ENCODE assay signal across 8 mouse cellular contexts in the genomic region with DNA sequence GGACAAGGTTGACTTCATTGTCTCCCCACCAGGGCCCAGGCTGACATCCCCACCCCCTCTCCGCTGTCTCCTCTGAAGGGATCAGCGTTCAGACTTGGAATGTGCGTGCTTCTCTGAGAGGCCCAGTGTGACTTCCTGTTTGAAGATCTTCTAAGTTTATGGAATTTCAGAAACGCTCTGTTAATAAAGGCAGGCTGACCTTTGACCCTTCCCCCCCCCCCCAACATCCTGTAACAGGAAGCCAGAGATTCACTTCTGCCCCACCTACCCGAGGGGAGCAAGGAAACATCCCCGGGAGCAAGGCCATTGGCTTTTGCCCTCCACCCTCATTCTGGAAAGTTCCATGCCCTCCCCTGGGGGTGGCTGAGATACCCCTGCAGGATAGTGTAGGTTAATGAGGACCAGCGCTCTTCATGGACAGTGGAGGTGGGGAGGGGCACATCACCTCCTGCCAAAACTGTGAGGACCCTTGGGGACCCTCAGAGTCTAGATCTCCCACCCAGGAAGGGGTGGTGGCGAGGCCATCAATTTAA. TPM values are rescaled to one million over a fixed set of nuclear protein-coding genes. Genes with fewer than 3 reads are reported as not detected.
DNase-seq lines count a peak whose midpoint lies in the region; ATAC-seq and TF ChIP-seq lines count a peak whose summit lies in the region.

No protein-coding gene starts in this region.

- peak overlapping the region; percentile 14; the same call in 1 of the 2 replicates for H3K4me2 ChIP-seq in lung, embryonic 14.5 days
- H3K4me2 ChIP-seq in heart, postnatal 0 days (ENCODE audit: low read depth, low read length) = 0 out of 2 replicates have a peak overlapping the region, but pooled peaks have one; percentile 23
- peak overlapping the region; percentile 32 for H3K4me2 ChIP-seq in neural tube, embryonic 15.5 days

- DNase-seq in lung, embryonic 14.5 days = peak; percentile 76
- DNase-seq in lung, postnatal 25 days (ENCODE audit: low spot score) = no peak
- DNase-seq in heart, postnatal 0 days (ENCODE audit: low spot score) = peak; percentile 30
- peak; percentile 60 to 73 for DNase-seq in kidney, postnatal 4 days
- no peak for DNase-seq in frontal cortex, adult 2 months (ENCODE audit: extremely low spot score in 1 of 2, low spot score in 1 of 2)
- no peak for DNase-seq in c-Kit-positive CD71-positive TER-119-positive erythroid progenitor cells, embryonic 14.5 days (ENCODE audit: low spot score)
- DNase-seq in urinary bladder, adult 18-20 months (ENCODE audit: low spot score in 2 of 2) = no peak

- no peaks in the 10 kb centered on the region for H3K36me3 ChIP-seq in lung, embryonic 14.5 days (ENCODE audit: insufficient read depth)
- H3K36me3 ChIP-seq in heart, postnatal 0 days (replicated peaks; ENCODE audit: control insufficient read depth, insufficient read depth, low read length) = no peaks in the 10 kb centered on the region
- H3K36me3 ChIP-seq in neural tube, embryonic 15.5 days = no peaks in the 10 kb centered on the region

- H3K4me1 ChIP-seq in lung, embryonic 14.5 days (ENCODE audit: insufficient read depth) = peaks cover 23% of the 10 kb centered on the region
- peaks cover 11% of the 10 kb centered on the region for H3K4me1 ChIP-seq in heart, postnatal 0 days (ENCODE audit: control insufficient read depth, insufficient read depth)
- peaks cover 24% of the 10 kb centered on the region for H3K4me1 ChIP-seq in neural tube, embryonic 15.5 days

- H3K4me3 ChIP-seq in lung, embryonic 14.5 days (ENCODE audit: low read depth, low read length) = no peak overlapping the region
- no peak overlapping the region for H3K4me3 ChIP-seq in heart, postnatal 0 days (ENCODE audit: low read depth, low read length)
- no peak overlapping the region for H3K4me3 ChIP-seq in neural tube, embryonic 15.5 days (replicated peaks)

- TF ChIP-seq EP300 in heart, postnatal 0 days (IDR thresholded peaks at IDR 0.05; ENCODE audit: low read depth) = no peak

- H3K9ac ChIP-seq in lung, embryonic 14.5 days = no peak overlapping the region
- no peak overlapping the region for H3K9ac ChIP-seq in heart, postnatal 0 days (replicated peaks; ENCODE audit: low read depth, low read length)
- no peak overlapping the region for H3K9ac ChIP-seq in neural tube, embryonic 15.5 days (replicated peaks)

- ATAC-seq in lung, embryonic 14.5 days (ENCODE audit: insufficient read depth) = peak; percentile 63
- peak; percentile 47 for ATAC-seq in heart, postnatal 0 days (ENCODE audit: insufficient read depth, low read depth)
- peak; percentile 46 for ATAC-seq in neural tube, embryonic 15.5 days (ENCODE audit: low FRiP score)

- no peak for TF ChIP-seq CTCF in lung, embryonic 14.5 days (IDR thresholded peaks at IDR 0.05; ENCODE audit: low read depth)
- TF ChIP-seq CTCF in heart, postnatal 0 days (IDR thresholded peaks at IDR 0.05; ENCODE audit: low read depth) = no peak

- H3K27me3 ChIP-seq in lung, embryonic 14.5 days (ENCODE audit: insufficient read depth, low read length) = no peaks in the 10 kb centered on the region
- peaks cover 4% of the 10 kb centered on the region; the same call in 1 of the 2 replicates for H3K27me3 ChIP-seq in heart, postnatal 0 days (ENCODE audit: control insufficient read depth, insufficient read depth, low read length)
- H3K27me3 ChIP-seq in neural tube, embryonic 15.5 days (replicated peaks) = peaks cover 16% of the 10 kb centered on the region

- peak overlapping the region; percentile 76 for H3K27ac ChIP-seq in lung, embryonic 14.5 days (ENCODE audit: low read depth)
- H3K27ac ChIP-seq in heart, postnatal 0 days (ENCODE audit: low read depth) = peak overlapping the region; percentile 72
- H3K27ac ChIP-seq in neural tube, embryonic 15.5 days (replicated peaks) = peak overlapping the region; percentile 83

- no peaks in the 10 kb centered on the region for H3K9me3 ChIP-seq in lung, embryonic 14.5 days (ENCODE audit: low read depth, low read length)
- H3K9me3 ChIP-seq in heart, postnatal 0 days (replicated peaks; ENCODE audit: control insufficient read depth, low read length) = no peaks in the 10 kb centered on the region
- no peaks in the 10 kb centered on the region for H3K9me3 ChIP-seq in neural tube, embryonic 15.5 days (replicated peaks)

- 28% methylated on average over 8 of the region's 8 CpGs for WGBS in lung, embryonic 14.5 days
- WGBS in heart, postnatal 0 days = 52% methylated on average over 8 of the region's 8 CpGs
- 44% methylated on average over 8 of the region's 8 CpGs for WGBS in neural tube, embryonic 15.5 days

RNA-seq across cellular contexts. Expression of a gene that starts 57.4 kb away (rescaled TPM):
- polyA plus RNA-seq in lung, embryonic 14.5 days (2014; fragmentation: Nextera tagmentation; extraction: Ambion mirVana) = 63.6 and 71.3 TPM in 2 replicates
- 21.8 and 31.7 TPM in 2 replicates for total RNA-seq in heart, postnatal 0 days (2014; rRNA removed; ENCODE audit: low replicate concordance)
- 17.1 and 17.8 TPM in 2 replicates for polyA plus RNA-seq in heart, postnatal 0 days (2015; fragmentation: Nextera tagmentation; extraction: Ambion mirVana)
- polyA plus RNA-seq in neural tube, embryonic 15.5 days (2015; fragmentation: Nextera tagmentation; extraction: Ambion mirVana) = 41.7 and 44.4 TPM in 2 replicates
- 27.8 and 31.8 TPM in 2 replicates for polyA plus RNA-seq in frontal cortex, adult 2 months (2012; rRNA removed)

Comparison
In these comparisons a context has a peak if more than half of its experiments do, and no peak if none do; other contexts are left out.
1. DNase-seq: peak in lung, embryonic 14.5 days (single experiment), heart, postnatal 0 days (single experiment) and kidney, postnatal 4 days (2 of 2); none in lung, postnatal 25 days (single experiment), frontal cortex, adult 2 months (0 of 2), c-Kit-positive CD71-positive TER-119-positive erythroid progenitor cells, embryonic 14.5 days (single experiment) and urinary bladder, adult 18-20 months (0 of 2).
2. Peak in every context shown above with its lines, with median percentiles within 50 percentile points of each other: ATAC-seq, H3K27ac ChIP-seq and H3K4me2 ChIP-seq.